Mouse (Mus musculus) liver, embryonic 14.5 days (tissue): Measurements from ENCODE around the gene Calm1.

Experiments used
- CTCF ChIP-seq: IDR thresholded peaks from 2 replicates; pipeline ENCODE4 v1.5.1; 2016; ENCODE audit warnings: antibody characterized with exemption, low read depth, control low read depth
- EP300 ChIP-seq: IDR thresholded peaks from 2 replicates; pipeline ENCODE4 v1.6.1; 2016; ENCODE audit warnings: antibody characterized with exemption, low read depth

- TF ChIP-seq CTCF (no peak), EP300 (no peak)
Measured at GRCm38 (mm10) chr12:100190802-100191201, 8.4 kb upstream of the Calm1 start.
